Mouse (Mus musculus): ENCODE results near the gene Cers6.

Gene Cers6

GRCm38 (mm10) chr2:69150841-69151240 lies 289.6 kb downstream of the Cers6 start:
- DNase-seq (ENCODE audit: low spot score in 2 of 2): no peak

- no peak for DNase-seq (ENCODE audit: low spot score in 2 of 2)
These were observed 294.6 kb downstream of the Cers6 start for GRCm38 (mm10) chr2:69155861-69156260.

GRCm38 (mm10) chr2:69156283-69156682 lies 295.0 kb downstream of the Cers6 start:
- DNase-seq (ENCODE audit: low spot score in 2 of 2): no peak

- no peak for DNase-seq (ENCODE audit: low spot score in 2 of 2)
These were observed 297.7 kb downstream of the Cers6 start for GRCm38 (mm10) chr2:69158907-69159306.

All from right cerebral cortex, postnatal 10 days (tissue).